Mouse (Mus musculus) WW6 (cell line): ENCODE measurements around the gene Amhr2.
A peak's percentile ranks its signal among the peaks of the same experiment; 100 is the strongest.

ENCODE experiments used
- DNase-seq: peaks from one replicate; pipeline ENCODE4 v3.0.0-alpha.2; 2013; ENCODE audit warnings: low read depth, low spot score

Gene Amhr2

DNA sequence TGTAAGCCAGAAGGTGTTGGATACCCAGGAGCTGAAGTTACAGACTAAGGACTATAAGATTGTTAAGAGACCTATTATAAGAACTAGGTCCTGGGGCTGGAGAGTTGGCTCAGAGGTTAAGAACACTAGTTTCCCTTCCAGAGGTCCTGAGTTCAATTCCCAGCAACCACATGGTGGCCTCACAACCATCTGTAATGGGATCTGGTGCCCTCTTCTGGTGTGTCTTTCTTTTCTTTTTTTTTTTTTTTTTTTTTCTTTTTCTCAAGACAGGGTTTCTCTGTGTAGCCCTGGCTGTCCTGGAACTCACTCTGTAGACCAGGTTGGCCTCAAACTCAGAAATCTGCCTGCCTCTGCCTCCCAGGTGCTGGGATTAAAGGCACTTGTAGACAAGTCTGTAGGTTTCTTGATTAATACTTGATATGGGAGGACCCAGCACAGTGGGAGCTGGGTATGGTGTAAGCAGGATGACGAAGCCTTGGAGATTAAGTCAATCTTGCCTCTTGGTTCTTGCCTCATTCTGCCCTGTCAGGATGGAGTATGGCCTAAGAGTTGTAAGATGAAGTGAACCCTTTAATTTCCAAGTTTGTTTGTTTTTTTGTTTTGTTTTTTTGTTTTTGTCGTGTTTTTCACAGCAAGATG lies 21.4 kb upstream of the Amhr2 start:
- no peak for DNase-seq

DNA sequence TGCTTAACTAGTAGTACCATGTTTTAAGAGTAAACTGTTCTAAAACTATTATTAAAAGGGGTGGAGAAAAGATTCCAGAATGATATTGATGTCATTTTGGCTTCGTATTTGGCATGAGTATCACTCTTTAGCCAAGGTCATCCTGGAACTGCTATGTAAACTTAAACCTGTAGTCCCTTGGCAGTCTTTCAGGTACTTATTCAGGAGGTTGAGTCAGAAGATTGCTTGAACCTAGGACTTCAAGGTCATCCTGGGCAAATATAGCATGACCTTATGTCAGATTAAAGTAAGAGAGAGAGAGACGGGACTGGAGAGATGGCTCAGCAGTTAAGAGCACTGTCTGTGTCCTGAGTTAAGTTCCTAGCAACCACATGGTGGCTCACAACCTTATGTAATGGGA lies 20.5 kb upstream of the Amhr2 start:
- DNase-seq: no peak

DNA sequence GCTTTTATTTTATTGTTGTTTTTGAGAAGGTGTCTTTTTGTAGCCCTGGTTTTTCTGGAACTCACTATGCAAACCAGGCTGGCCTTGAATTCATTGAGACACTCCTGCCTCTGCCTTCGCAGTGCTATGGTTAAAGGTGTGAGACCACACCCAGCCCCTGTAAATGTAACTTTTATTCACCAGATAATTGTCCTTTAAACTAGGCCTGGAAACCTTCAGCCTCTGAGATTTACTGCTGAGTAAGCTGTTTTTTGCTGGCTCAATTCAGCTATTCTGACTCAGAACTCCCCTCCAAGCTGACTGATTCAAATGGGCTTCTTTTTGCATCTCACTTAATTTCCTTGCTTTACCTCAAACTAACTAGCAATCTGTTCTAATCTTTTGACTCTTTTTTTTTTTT lies 18.2 kb upstream of the Amhr2 start:
- no peak for DNase-seq

DNA sequence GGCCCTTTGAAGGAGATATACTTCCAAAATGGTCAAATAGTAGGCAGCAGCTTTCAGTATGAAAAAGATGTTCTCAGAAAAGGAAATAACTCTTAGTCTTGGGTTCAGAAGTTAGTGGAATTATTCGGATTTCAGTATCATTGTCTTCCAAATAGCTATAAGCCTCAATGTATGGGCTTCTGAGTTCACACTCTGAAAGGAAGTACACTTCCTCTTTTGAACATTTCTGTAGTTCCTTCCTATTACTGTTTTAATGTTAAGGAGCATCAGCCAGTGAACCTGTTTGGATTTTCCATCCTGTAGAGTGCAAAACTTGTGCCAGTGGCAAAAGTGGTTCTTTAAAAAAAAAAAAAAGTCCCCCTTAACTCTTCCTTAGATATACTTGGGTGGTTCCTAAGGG lies 13.1 kb upstream of the Amhr2 start:
- DNase-seq: no peak

DNA sequence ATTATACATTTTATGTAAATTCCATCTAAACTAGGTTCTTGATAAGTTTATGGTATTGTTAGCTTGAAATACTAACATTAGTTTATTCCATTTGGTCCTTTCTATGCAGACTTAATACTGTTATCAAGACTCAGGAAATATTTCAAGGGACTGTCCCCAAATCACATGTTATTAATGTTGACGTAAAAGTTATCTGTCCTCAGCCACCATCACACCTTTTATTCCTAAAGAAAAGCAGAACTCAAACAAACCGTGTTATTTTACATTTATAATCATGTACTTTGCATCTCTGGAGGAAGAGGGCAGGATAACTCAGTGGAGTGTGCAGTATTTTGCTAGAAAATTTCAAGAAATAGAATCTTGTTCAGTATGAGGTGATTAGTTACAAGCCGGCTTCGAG lies 12.0 kb upstream of the Amhr2 start:
- no peak for DNase-seq

- DNase-seq: no peak
Measured at GRCm38 (mm10) chr15:102442490-102442889, 2.7 kb upstream of the Amhr2 start.

GRCm38 (mm10) chr15:102446448-102446847 lies 1.3 kb downstream of the Amhr2 start:
- no peak for DNase-seq

DNA sequence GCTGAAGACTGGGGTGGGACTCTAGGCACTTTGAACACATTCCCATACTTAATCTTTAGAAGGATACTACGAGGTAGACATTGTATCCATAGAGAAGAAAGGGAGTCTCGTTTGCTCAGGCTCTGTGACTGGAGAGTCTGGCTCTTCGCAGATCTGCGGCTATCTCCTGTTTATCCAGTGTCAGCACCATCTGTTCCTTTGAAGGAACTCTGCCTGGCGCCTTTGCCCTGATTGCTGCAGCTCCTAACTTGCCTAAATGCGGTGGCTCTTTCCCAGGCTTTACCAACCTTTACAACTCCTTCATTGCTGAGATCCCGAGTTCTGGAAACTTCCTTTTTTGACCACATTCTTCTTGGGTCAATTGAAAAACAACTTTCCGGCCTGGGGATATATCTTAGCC lies 4.2 kb downstream of the Amhr2 start:
- DNase-seq: no peak

- DNase-seq: no peak
Measured at GRCm38 (mm10) chr15:102450928-102451327, 5.8 kb downstream of the Amhr2 start.

DNA sequence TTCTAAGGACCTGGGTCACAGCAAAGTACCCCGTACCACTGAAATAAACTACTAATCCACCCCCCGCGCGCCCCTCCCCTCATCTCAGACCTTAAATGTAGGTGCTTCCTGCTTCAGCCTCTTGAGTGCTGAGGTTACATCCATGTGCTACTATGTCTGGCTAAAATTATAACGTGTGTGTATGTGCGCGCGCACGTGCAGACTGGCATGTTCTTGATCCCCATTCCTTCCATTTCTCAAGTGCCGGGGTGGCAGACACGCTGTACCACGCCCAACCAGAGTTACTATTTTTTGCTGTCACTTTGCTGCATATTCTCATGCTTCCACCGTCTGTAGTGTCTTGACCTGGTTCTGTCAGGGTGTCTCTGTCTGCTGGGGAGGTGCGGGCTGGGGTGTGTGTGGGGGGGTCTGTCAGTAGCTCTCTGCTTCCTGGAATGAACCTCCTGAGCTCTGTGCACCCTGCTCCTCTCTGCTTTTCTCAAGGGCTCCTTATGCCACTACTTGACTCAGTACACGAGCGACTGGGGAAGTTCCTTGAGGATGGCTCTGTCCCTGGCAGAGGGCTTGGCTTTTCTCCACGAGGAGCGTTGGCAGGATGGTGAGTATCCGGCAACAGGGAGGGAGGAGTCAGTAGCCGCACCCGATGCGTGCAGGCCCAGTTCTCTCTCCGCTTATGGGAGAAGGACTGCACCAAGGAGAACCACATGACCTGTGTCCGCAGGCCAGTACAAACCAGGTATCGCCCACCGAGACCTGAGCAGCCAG lies 6.7 kb downstream of the Amhr2 start:
- no peak for DNase-seq

DNA sequence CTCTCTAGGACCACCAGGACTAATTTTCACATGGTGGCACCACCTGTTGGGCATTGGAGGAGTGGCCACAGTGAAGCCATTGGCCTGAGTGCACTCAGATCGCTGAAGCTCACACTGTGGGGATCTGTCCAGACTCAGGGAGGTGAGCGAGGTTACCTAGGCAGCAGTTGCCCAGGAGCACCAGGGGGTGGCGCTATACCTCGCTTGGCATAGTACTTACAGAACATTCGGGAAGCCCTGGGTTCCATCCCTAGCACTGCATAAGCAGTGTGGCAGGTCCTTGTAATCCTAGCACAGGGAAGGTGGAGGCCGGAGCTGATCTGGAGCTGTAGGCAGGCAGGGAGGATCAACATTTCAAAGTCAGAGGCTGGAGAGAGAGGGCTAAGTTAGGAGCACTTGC lies 10.8 kb downstream of the Amhr2 start:
- peak; percentile 70 for DNase-seq

DNA sequence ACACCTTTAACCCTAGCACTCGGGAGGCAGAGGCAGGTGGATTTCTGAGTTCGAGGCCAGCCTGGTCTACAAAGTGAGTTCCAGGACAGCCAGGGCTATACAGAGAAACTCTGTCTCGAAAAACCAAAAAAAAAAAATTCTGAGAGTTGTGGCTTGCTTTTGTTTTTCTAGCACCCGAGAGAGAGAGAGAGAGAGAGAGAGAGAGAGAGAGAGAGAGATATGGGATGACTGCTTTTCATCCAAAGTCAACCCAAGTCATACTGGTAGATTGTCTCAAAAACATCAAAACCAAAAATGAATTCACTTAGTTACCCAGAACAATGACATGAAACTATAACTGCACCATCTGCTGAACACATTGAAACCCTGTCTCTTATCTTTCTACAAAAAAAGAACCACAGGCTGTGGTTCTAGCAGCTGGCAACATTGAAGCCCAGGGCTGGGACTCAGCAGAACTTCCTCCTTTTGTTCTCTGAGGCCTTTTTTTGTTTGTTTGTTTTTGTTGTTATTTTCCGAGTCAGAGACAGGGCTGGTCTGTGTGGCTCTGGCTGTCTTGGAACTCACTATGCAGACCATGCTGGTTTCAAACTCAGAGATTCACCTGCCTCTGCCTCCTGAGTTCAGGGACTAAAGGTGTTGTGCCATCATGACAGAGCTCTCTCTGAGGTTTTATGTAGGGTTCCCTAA lies 13.0 kb downstream of the Amhr2 start:
- DNase-seq: no peak

DNA sequence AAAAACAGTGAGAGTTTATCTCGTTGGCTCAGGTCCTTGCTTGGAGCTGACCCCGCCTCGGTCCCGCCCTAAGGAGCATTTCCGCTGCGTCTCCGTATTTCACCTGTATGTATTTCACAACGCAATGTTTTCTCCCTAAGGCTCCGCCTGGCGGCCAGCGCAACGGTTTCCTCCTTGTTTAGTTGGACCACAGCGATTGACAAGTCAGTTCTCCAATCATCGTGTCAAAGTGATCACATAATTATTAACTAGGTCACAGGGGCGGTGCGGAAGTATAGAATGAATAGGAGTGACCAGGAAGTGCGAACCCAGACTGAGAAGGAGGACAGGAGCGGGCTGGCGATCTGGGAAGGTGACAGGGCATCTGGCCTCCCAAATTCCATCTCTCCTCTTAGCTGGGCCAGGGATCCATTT lies 13.7 kb downstream of the Amhr2 start, which contains the start of gene Prr13:
Prr13 (plus strand) TSS at position 125 of the 414 bp plus-strand sequence.
- peak; percentile 81 for DNase-seq

- no peak for DNase-seq
Measured at GRCm38 (mm10) chr15:102459381-102459780, 14.2 kb downstream of the Amhr2 start.

GRCm38 (mm10) chr15:102459847-102460246 lies 14.7 kb downstream of the Amhr2 start:
- DNase-seq: no peak

- DNase-seq: no peak
Measured at GRCm38 (mm10) chr15:102460409-102460808, 15.2 kb downstream of the Amhr2 start.

- no peak for DNase-seq
Measured at GRCm38 (mm10) chr15:102460971-102461370, 15.8 kb downstream of the Amhr2 start.

DNA sequence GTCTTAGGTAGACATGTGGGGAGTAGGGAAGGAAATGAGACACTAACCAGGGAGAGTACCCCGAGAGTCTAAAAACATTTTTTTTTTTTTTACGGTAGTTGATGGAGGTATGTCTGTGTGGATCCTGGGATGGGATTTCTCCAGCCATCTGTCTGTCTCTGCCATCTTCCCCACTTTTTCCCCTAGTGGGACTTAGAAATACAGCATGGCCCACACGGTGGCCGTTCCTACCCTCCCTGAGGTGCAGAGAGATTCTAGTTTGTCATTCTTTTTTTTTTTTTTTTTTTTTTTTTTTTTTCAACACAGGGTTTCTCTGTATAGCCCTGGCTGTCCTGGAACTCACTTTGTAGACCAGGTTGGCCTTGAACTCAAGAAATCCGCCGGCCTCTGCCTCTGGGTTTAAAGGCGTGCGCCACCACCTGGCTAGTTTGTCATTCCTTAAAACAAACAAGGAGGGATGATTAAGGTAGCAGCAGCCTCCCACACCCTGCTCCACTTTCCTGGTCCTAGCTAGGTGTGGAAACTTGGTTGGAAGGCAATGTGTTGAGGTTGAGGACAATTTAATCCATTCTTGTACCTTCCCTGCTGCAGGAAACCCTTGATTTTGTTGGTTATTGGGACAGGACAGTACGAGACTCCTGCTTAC lies 16.4 kb downstream of the Amhr2 start:
- no peak for DNase-seq

DNA sequence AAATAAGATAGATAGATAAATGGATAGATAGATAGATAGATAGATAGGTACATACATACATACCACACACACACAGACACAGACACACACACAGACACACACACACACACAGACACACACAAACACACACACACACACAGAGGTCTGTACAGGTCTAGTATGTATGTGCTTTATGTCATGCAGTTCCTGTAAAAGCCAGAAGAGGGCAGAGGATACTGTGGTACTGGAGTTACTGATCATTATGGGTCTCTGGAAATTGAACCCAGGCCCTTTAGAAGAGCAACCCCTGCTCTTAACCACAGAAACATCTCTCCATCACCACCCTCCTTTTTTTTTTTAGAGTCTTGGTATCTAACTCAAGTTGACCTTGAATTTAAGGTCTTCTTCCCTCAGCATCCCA lies 18.5 kb downstream of the Amhr2 start:
- no peak for DNase-seq

DNA sequence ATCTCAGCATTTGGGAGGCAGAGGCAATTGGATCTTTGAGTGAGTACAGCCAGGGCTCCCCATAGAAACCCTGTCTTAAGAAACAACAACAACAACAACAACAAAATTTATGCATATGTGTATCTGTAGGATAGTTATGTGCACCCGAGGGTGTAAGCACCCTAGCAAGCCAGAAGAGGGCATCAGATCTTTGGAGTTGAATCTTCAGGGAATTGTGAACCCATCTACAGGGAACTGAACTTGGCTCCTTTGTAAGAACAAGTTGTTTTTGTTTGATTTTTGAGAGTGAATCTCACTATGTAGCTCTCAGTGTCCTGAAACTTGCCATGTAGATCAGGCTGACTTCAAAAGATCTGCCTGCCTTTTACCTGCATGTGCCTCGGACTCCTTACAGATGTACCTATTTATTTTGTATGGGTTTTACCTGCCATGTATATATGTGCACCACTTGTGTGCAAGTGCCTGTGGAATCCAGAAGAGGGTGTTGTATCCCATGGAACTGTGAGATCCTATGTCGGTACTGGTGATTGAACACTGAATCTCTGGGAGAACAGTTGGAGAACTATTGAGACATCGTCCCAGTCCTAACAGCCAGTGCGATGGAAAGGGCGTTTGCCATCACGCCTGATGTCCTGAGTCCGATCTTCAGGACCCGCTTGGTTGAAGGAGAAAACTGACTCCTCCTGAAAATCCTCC lies 23.7 kb downstream of the Amhr2 start:
- no peak for DNase-seq

DNA sequence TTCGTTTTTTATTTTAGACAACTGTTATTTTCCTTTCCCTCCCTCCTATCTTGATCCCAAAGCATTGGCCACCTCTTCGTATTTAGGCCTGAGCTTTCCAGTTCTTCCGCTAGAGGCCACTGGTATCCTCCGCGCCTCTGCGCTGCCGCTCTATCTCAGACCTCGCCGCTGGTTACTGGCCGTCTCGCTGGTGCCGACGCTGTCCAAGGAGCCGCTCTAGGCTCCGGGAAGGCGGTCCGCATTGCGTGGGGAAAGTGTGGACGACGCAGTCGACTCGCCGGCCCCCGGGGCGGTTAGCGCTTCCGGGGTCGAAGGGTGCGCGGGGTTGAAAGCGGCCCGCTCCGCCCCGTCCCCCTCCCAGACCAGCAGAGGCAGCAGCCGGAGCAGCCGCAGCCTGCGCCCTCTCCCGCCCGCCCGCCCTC lies 25.0 kb downstream of the Amhr2 start, which contains the start of gene Pcbp2:
Pcbp2 (plus strand) TSS at position 357 of the 422 bp plus-strand sequence.
- DNase-seq: peak; percentile 93
